Mouse (Mus musculus): Measurements from ENCODE around the gene Krtap31-1. TPM values are rescaled to one million over a fixed set of nuclear protein-coding genes. Genes with fewer than 3 reads are reported as not detected.
"Not testable (repeated sequence)": the region's sequence is repeated elsewhere in the genome, so short reads cannot be mapped to it uniquely, and the experiment has no call there.

Krtap31-1 gene
- not detected in 2 replicates for polyA plus RNA-seq (2014; fragmentation: Nextera tagmentation; extraction: Ambion mirVana)

DNA sequence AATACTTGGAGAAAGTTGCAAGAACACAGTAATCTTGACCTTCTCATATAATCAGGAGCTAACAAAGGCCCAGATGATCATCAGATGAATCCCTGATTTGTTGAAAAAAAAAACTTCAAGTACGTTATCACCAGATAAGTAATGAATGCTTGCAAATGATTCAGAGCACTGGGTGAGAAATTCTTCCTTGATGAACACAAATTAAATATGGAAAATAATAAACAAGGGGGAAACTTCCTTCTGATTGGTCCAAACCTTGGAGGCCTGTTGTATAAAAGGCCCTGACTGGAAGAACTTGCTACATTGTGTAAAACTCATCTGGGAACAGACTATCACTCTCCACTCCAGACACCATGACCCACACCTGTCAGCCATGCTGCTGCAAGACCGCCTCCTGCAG is at the start of gene Krtap31-1:
TSS of gene Krtap31-1 (plus strand) at position 301 of the 400 bp plus-strand sequence.
- no peaks in the 10 kb centered on the region for H3K27me3 ChIP-seq (ENCODE audit: control insufficient read depth, insufficient read depth, low read length)
- 67% methylated on average over 2 of the region's 2 CpGs for WGBS (ENCODE audit: insufficient replicate concordance)
- H3K4me2 ChIP-seq: no peak within 1 kb of the TSS
- H3K9ac ChIP-seq (ENCODE audit: low read depth, low read length): no peak within 1 kb of the TSS
- no peaks in the 10 kb centered on the region for H3K4me1 ChIP-seq (ENCODE audit: control insufficient read depth, insufficient read depth, low read length)
- no peak for ATAC-seq (replicated peaks; ENCODE audit: insufficient number of reproducible peaks, low FRiP score, low TSS enrichment)
- no peaks in the 10 kb centered on the region for H3K9me3 ChIP-seq (replicated peaks; ENCODE audit: control insufficient read depth, low read length)
- no peaks in the 10 kb centered on the region for H3K36me3 ChIP-seq (ENCODE audit: control insufficient read depth, insufficient read depth, low read length)
- no peak within 1 kb of the TSS for H3K4me3 ChIP-seq (ENCODE audit: low read depth, low read length)
- H3K27ac ChIP-seq (ENCODE audit: low read depth, low read length): no peak within 1 kb of the TSS

DNA sequence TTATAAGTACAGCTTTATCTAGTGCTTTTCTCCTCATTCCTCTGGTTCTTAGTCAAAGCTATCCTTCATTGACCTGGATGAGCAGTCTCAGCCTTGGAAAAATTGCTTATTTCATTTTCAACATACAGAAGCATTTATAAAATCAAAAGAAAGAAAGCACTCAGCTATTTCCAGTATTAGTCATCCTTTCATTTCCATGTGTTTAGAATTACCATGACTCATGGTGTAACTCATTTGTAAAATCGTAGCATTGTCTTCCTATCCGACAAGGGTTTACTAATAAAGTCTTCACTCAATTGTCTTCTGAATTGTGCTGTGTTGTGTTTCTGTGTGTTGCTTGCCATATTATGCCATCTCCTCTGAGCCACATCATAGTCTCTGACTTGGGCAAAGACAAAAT is 49.0 kb upstream of the Krtap31-1 start:
- no peak overlapping the region for H3K4me3 ChIP-seq (ENCODE audit: low read depth, low read length)
- no peaks in the 10 kb centered on the region for H3K4me1 ChIP-seq (ENCODE audit: control insufficient read depth, insufficient read depth, low read length)
- no peak overlapping the region for H3K27ac ChIP-seq (ENCODE audit: low read depth, low read length)
- H3K9me3 ChIP-seq (replicated peaks; ENCODE audit: control insufficient read depth, low read length): no peaks in the 10 kb centered on the region
- WGBS (ENCODE audit: insufficient replicate concordance): 80% methylated on average over 2 of the region's 2 CpGs
- H3K9ac ChIP-seq (ENCODE audit: low read depth, low read length): no peak overlapping the region
- no peak for ATAC-seq (replicated peaks; ENCODE audit: insufficient number of reproducible peaks, low FRiP score, low TSS enrichment)
- no peak overlapping the region for H3K4me2 ChIP-seq
- H3K27me3 ChIP-seq (ENCODE audit: control insufficient read depth, insufficient read depth, low read length): no peaks in the 10 kb centered on the region
- no peaks in the 10 kb centered on the region for H3K36me3 ChIP-seq (ENCODE audit: control insufficient read depth, insufficient read depth, low read length)

DNA sequence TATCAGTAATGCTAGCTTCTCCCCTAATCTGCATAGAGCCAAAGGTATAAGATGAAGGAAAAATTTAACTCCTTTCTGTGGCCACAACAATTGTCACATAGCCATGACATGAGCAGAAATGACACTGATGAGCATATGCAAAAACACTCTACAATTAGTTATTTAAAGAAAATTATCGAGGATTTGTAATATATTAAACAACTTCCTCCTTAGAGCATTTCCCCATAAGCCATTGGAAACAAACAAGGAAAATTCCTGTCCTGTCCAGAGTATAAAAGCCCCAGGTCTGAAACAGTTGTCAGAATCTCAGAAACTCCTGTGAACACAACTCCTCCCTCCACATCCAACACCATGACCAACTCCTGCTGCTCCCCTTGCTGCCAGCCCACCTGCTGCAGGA is 43.5 kb upstream of the Krtap31-1 start, which contains the start of gene Gm11559:
TSS of gene Gm11559 (plus strand) at position 301 of the 400 bp plus-strand sequence.
- not testable (repeated sequence) for H3K27ac ChIP-seq (ENCODE audit: low read depth, low read length); H3K4me3 ChIP-seq (ENCODE audit: low read depth, low read length); H3K27me3 ChIP-seq (ENCODE audit: control insufficient read depth, insufficient read depth, low read length); ATAC-seq (replicated peaks; ENCODE audit: insufficient number of reproducible peaks, low FRiP score, low TSS enrichment); H3K9me3 ChIP-seq (replicated peaks; ENCODE audit: control insufficient read depth, low read length); H3K9ac ChIP-seq (ENCODE audit: low read depth, low read length); H3K4me1 ChIP-seq (ENCODE audit: control insufficient read depth, insufficient read depth, low read length); H3K4me2 ChIP-seq; H3K36me3 ChIP-seq (ENCODE audit: control insufficient read depth, insufficient read depth, low read length)
- 51% methylated on average over 1 of the region's 1 CpGs for WGBS (ENCODE audit: insufficient replicate concordance)

GRCm38 (mm10) chr11:99873089-99873488 is 34.6 kb upstream of the Krtap31-1 start, which contains the start of gene Krtap9-1:
Gene Krtap9-1, plus strand, starts transcription at chr11:99873389.
- not testable (repeated sequence) for H3K4me2 ChIP-seq; H3K27ac ChIP-seq (ENCODE audit: low read depth, low read length); H3K4me3 ChIP-seq (ENCODE audit: low read depth, low read length); H3K27me3 ChIP-seq (ENCODE audit: control insufficient read depth, insufficient read depth, low read length); H3K36me3 ChIP-seq (ENCODE audit: control insufficient read depth, insufficient read depth, low read length); ATAC-seq (replicated peaks; ENCODE audit: insufficient number of reproducible peaks, low FRiP score, low TSS enrichment); H3K9ac ChIP-seq (ENCODE audit: low read depth, low read length); H3K4me1 ChIP-seq (ENCODE audit: control insufficient read depth, insufficient read depth, low read length); H3K9me3 ChIP-seq (replicated peaks; ENCODE audit: control insufficient read depth, low read length)
- 74% methylated on average over 1 of the region's 1 CpGs for WGBS (ENCODE audit: insufficient replicate concordance)

- WGBS (ENCODE audit: insufficient replicate concordance): 47% methylated on average over 1 of the region's 1 CpGs
- not testable (repeated sequence) for H3K4me3 ChIP-seq (ENCODE audit: low read depth, low read length); H3K27ac ChIP-seq (ENCODE audit: low read depth, low read length); H3K27me3 ChIP-seq (ENCODE audit: control insufficient read depth, insufficient read depth, low read length); H3K9ac ChIP-seq (ENCODE audit: low read depth, low read length); H3K9me3 ChIP-seq (replicated peaks; ENCODE audit: control insufficient read depth, low read length); H3K4me1 ChIP-seq (ENCODE audit: control insufficient read depth, insufficient read depth, low read length); ATAC-seq (replicated peaks; ENCODE audit: insufficient number of reproducible peaks, low FRiP score, low TSS enrichment); H3K4me2 ChIP-seq; H3K36me3 ChIP-seq (ENCODE audit: control insufficient read depth, insufficient read depth, low read length)
Observed at GRCm38 (mm10) chr11:99878887-99879286, 28.8 kb upstream of the Krtap31-1 start, which contains the start of gene Gm11567. Gene Gm11567, plus strand, starts transcription at chr11:99879187.

- ATAC-seq (replicated peaks; ENCODE audit: insufficient number of reproducible peaks, low FRiP score, low TSS enrichment): no peak
- Histone ChIP-seq H3K36me3 (ENCODE audit: control insufficient read depth, insufficient read depth, low read length) (no peaks in the 10 kb centered on the region), H3K4me2 (no peak within 1 kb of the TSS), H3K9ac (ENCODE audit: low read depth, low read length) (no peak within 1 kb of the TSS), H3K27ac (ENCODE audit: low read depth, low read length) (no peak within 1 kb of the TSS), H3K4me1 (ENCODE audit: control insufficient read depth, insufficient read depth, low read length) (no peaks in the 10 kb centered on the region), H3K27me3 (ENCODE audit: control insufficient read depth, insufficient read depth, low read length) (no peaks in the 10 kb centered on the region), H3K4me3 (ENCODE audit: low read depth, low read length) (no peak within 1 kb of the TSS), H3K9me3 (replicated peaks; ENCODE audit: control insufficient read depth, low read length) (no peaks in the 10 kb centered on the region)
- WGBS (ENCODE audit: insufficient replicate concordance): 77% methylated on average over 3 of the region's 3 CpGs
Observed at GRCm38 (mm10) chr11:99914451-99914850, 6.7 kb downstream of the Krtap31-1 start, which contains the start of gene Gm11565. Gene Gm11565, plus strand, starts transcription at chr11:99914751.

GRCm38 (mm10) chr11:99935991-99936390 is 28.3 kb downstream of the Krtap31-1 start, which contains the start of gene Krtap31-2:
Gene Krtap31-2, plus strand, starts transcription at chr11:99936291.
- no peak for ATAC-seq (replicated peaks; ENCODE audit: insufficient number of reproducible peaks, low FRiP score, low TSS enrichment)
- H3K27ac ChIP-seq (ENCODE audit: low read depth, low read length): no peak within 1 kb of the TSS
- no peaks in the 10 kb centered on the region for H3K4me1 ChIP-seq (ENCODE audit: control insufficient read depth, insufficient read depth, low read length)
- H3K9me3 ChIP-seq (replicated peaks; ENCODE audit: control insufficient read depth, low read length): no peaks in the 10 kb centered on the region
- no peak within 1 kb of the TSS for H3K9ac ChIP-seq (ENCODE audit: low read depth, low read length)
- no peaks in the 10 kb centered on the region for H3K36me3 ChIP-seq (ENCODE audit: control insufficient read depth, insufficient read depth, low read length)
- no peaks in the 10 kb centered on the region for H3K27me3 ChIP-seq (ENCODE audit: control insufficient read depth, insufficient read depth, low read length)
- 73% methylated on average over 1 of the region's 1 CpGs for WGBS (ENCODE audit: insufficient replicate concordance)
- H3K4me2 ChIP-seq: no peak within 1 kb of the TSS
- H3K4me3 ChIP-seq (ENCODE audit: low read depth, low read length): no peak within 1 kb of the TSS

DNA sequence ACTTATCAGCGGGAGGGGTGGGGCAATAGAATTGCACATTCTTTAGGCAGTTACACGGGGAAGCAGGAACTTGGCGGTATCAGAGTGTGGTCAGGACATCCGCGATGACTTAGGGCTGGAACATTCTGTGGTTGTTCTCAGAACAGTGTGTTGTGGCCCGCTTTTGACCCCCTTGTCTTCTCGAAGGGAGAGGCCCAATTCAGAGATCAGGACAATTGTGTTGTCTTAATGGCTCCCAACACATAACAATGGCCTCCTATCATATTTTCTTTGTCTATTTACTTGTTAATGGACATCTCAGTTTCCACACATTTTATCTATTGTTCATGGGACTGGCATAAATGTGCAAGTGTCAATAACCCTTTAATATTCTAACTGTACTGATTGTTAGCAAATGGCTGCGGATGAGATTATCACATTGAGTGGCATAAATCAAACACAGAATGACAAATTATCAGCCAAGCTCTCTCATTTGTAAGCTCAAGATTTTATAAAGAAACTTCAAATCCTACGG is 30.1 kb downstream of the Krtap31-1 start:
- Histone ChIP-seq H3K4me2 (no peak overlapping the region), H3K9ac (ENCODE audit: low read depth, low read length) (no peak overlapping the region), H3K27me3 (ENCODE audit: control insufficient read depth, insufficient read depth, low read length) (no peaks in the 10 kb centered on the region), H3K4me3 (ENCODE audit: low read depth, low read length) (no peak overlapping the region), H3K4me1 (ENCODE audit: control insufficient read depth, insufficient read depth, low read length) (no peaks in the 10 kb centered on the region), H3K9me3 (replicated peaks; ENCODE audit: control insufficient read depth, low read length) (no peaks in the 10 kb centered on the region), H3K27ac (ENCODE audit: low read depth, low read length) (no peak overlapping the region), H3K36me3 (ENCODE audit: control insufficient read depth, insufficient read depth, low read length) (no peaks in the 10 kb centered on the region)
- 80% methylated on average over 9 of the region's 9 CpGs for WGBS (ENCODE audit: insufficient replicate concordance)
- ATAC-seq (replicated peaks; ENCODE audit: insufficient number of reproducible peaks, low FRiP score, low TSS enrichment): no peak

DNA sequence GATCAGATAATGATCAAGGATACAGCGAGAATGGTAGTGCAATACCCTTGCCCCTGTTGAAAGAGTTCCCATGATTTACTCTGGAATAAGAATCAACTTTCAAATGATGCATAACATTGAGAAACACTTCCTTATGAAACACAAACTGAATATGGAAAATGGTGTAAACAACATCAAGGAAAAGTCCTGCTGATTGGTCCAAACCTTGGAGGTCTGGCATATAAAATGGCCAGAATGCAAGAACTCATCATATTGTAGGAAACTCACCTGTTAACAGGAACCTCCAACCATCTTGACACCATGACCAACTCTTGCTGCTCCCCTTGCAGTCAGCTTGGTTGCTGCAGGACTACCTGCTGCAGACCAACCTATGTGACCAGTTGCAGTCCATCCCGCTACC is 40.5 kb downstream of the Krtap31-1 start, which contains the start of gene Krtap9-5:
TSS of gene Krtap9-5 (plus strand) at position 301 of the 400 bp plus-strand sequence.
- H3K9ac ChIP-seq (ENCODE audit: low read depth, low read length): no peak within 1 kb of the TSS
- WGBS (ENCODE audit: insufficient replicate concordance): 88% methylated on average over 2 of the region's 2 CpGs
- no peak for ATAC-seq (replicated peaks; ENCODE audit: insufficient number of reproducible peaks, low FRiP score, low TSS enrichment)
- no peak within 1 kb of the TSS for H3K4me3 ChIP-seq (ENCODE audit: low read depth, low read length)
- no peaks in the 10 kb centered on the region for H3K9me3 ChIP-seq (replicated peaks; ENCODE audit: control insufficient read depth, low read length)
- H3K4me1 ChIP-seq (ENCODE audit: control insufficient read depth, insufficient read depth, low read length): no peaks in the 10 kb centered on the region
- no peaks in the 10 kb centered on the region for H3K27me3 ChIP-seq (ENCODE audit: control insufficient read depth, insufficient read depth, low read length)
- no peak within 1 kb of the TSS for H3K27ac ChIP-seq (ENCODE audit: low read depth, low read length)
- no peak within 1 kb of the TSS for H3K4me2 ChIP-seq
- no peaks in the 10 kb centered on the region; the same call in 1 of the 2 replicates for H3K36me3 ChIP-seq (ENCODE audit: control insufficient read depth, insufficient read depth, low read length)
